Mouse (Mus musculus): Measurements from ENCODE around the gene Kpnb1.
A peak's percentile ranks its signal among the peaks of the same experiment; 100 is the strongest.

Gene Kpnb1

GRCm38 (mm10) chr11:97185704-97186614, 1.7 kb downstream of the Kpnb1 start:
- no peak for DNase-seq

- no peak for DNase-seq
These were observed 2.8 kb downstream of the Kpnb1 start for GRCm38 (mm10) chr11:97184875-97185274.

- DNase-seq = no peak
These were observed 5.2 kb downstream of the Kpnb1 start for GRCm38 (mm10) chr11:97182446-97182845.

DNA sequence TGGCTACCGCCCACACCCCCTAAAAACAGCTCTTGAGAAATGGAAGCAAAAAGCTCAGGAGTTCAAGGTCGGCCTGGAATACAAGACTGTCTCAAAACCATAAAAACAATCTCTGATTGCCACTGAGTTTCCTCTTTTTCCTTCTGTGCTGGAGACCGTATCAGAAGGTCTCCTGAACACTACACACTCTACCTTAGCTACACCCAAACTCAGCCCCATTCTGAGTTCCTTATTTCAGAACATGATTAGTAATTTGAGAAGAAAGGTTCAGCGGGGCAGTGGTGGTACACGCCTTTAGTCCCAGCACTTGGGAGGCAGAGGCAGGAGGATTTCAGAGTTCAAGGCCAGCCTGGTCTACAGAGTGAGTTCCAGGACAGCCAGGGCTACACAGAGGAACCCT, 6.6 kb downstream of the Kpnb1 start:
- no peak for DNase-seq

DNA sequence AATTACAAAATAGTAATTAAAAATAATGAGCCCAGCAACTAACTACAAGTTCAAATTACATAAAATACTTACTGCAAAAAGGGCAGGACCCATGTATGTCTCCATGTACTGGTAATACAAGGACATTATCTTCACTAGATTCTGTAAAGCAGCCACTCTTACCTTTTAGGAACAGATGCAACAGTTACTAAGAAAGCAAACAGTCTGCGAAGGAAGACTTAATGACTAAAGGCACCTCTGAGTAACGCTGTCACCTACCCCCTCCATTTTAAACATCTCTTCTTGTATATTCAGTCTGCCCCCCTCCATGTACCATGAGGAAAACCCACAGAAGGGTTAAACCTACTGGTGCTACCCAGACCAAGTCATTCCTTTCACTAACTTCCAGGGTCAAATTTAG, 9.5 kb downstream of the Kpnb1 start:
- DNase-seq = no peak

DNA sequence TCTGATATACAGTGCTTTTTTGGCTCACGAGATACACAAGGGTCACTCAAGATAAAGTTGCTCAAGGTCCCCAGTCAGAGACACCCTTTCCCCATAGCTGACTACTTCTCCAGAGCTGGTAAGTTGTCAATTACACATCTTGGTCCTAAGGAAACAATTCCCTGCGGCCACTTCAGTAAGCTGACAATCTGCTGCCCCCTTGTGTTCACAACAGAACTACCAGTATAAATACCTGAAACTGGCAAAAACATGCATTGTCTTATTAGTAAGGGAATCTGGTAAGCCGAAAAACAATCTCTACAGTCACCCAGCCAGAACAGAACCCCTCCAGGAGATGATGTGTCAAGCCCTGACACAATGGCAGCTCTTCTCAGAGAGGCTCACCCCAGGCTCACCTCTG, 10.8 kb downstream of the Kpnb1 start:
- DNase-seq = no peak

DNA sequence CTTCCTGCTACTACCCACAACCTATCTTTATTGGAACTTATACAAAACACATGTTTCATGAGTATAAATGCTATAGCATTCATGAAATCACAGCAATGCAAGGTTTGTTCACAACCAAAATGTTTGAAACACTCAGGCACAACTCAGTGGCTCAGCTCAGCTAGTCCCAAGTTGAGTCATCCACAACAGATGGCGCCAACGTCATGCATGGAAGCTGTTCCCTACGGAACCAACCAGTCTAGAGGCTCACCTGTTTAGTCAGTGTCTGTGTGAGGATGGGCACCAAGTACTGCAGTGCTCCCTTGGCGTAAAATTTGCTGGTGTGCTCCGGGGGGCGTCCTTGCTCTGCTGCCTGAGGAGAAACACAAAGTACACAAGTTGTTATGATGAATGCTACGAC, 12.2 kb downstream of the Kpnb1 start:
- peak; percentile 73 for DNase-seq

DNA sequence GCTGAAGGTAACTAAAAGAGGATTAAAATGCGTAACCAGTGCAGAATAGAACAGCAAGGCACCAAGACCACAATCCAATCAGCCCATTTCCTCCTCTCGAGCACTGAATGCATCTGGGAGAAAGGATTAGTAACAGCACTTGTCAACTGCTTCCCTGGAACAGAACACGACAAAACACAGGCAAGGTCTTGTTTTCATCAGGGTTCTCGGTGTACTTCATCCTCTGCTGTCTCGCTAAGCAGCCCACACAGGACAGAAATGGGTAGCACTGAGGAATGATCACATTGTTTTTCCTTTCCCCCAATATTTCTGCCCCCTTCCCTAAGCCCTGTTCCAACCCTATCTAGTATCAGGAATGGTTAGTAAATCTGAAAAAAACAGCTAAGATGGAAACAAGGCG, 27.3 kb downstream of the Kpnb1 start:
- no peak for DNase-seq

GRCm38 (mm10) chr11:97156999-97157398, 30.7 kb downstream of the Kpnb1 start:
- no peak for DNase-seq

- no peak for DNase-seq
These were observed 34.9 kb downstream of the Kpnb1 start for GRCm38 (mm10) chr11:97152662-97153287.

- DNase-seq = no peak
These were observed 35.7 kb downstream of the Kpnb1 start for GRCm38 (mm10) chr11:97152023-97152426.

DNA sequence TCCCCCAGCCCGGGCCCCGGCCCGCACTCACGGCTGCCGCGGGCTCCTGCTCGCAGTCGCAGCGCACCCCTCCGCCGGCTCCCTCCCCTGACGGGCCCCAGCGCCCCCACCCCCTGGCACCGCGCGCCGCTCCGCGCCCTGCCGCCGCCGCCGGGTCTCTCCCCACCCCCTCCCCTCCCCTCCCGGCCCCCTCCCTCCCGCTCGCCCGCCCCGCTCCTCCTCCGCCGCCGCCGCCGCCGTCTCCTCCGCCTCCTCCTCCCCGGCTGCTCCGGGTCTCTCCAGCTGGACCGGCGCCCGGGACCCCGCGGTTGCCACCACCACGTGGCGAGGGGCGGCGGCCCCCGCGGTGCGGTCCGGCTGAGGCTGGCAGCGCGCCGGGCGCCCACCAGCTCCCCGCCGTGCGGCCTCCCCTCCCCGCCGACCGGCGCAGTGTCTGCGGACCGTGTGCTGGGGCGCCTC, 36.3 kb downstream of the Kpnb1 start, which contains the start of gene Tbkbp1:
Tbkbp1 (minus strand) TSS at position 153 of the 459 bp plus-strand sequence.
- DNase-seq = peak; percentile 59

DNA sequence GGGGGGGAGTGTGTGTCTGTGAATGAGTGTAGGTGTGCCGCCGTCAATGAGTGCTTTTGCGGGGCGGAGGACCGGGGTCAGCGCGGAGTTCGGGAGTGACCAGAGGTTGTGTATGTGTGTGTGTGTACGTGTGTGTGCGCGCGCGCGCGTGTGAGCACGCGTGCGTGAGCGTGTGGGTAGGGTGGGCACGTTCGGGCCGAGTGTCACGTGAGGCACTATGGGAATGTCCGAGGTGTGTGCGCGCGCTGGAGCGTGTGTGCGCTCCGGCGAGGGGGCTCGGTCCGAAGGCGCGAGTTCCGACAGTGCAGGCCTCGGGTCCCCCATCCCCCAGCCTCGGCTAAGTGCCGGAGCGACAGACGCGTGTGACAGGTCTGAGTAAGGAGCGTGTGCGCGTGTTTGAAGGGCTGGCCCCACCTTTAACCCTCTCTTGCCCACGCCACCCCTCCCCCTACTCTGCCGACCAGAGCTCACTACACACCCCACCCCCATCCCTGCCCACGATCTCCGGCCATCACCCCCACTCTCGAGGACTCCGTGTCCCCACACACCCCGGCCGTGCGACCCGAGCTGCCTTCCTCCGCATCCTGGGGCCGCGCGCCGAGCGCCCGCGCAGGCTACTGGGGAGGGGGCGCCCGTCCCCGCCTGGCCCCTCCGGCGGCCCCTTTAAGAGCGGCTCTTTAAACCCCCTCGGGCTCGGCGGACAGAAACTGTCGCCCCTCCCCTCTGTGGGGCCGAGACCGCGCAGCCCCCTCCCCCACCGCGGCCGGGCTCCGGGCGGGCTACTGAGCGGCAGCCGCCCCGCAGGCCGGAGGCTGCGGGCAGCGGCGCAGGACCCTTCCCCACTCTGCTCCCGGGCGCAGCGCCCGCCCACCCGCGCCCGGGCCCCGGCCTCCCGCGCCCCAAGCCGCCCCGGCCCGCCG, 37.0 kb downstream of the Kpnb1 start:
- peak; percentile 72 for DNase-seq

DNA sequence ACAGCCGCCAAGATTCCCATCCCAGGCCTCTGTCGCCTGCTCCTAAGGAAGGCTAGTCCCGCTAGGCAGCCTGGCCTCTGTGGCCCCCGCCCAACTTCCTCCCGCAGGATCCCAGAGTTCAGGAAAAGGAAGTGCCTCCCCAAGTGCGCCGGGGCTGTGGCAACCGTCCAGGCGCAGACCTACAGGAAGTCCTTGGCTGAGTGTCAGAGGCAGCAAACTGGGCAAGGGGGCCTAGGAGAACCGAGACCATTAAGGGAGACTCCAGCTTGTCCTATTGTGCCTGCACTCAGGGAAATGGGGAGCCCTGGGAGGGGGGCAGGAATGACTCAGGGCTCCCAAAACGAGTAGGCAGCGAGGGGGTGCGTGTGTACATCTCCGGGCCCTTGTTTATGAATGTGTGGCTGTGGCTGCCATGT, 37.7 kb downstream of the Kpnb1 start:
- peak; percentile 52 for DNase-seq

DNA sequence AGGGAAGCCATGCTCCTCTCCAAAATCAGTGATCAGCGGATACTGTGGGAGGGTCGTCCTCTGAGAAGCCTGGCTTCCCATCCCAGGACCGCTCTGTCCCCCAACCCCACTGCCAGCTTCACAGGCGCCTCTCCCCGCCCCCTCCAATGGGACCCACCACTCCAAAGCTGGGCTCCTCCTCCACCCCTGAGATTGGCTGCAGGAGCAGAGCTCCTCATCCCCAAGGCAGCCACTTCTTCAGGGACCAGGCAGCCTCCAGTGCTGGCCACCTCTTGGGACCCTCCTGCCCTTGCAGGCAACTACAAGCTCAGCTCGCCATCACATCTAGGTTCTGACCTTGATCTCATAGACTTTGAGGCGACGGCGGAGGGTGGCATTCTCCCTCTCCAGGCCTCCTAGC, 38.7 kb downstream of the Kpnb1 start:
- DNase-seq = no peak

DNA sequence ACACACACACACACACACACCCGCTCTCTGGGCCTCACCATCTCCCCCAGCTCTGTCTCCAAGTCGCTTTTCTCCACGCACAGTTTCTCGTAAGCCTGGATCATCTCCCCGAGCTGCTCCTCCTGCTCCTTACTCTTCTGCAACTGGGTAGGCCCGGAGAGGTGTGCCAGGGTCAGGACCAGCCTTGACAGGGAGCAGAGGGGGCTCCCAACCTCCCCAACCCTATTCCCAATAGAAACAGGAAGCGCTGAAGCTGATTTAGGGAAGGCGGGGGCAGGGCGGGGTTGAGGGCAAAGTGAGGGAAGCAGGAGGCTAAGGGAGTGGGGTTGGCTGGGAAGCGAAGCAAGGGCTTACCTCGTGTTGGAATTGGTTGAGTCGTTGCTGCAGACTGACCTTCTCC, 39.1 kb downstream of the Kpnb1 start:
- no peak for DNase-seq

DNA sequence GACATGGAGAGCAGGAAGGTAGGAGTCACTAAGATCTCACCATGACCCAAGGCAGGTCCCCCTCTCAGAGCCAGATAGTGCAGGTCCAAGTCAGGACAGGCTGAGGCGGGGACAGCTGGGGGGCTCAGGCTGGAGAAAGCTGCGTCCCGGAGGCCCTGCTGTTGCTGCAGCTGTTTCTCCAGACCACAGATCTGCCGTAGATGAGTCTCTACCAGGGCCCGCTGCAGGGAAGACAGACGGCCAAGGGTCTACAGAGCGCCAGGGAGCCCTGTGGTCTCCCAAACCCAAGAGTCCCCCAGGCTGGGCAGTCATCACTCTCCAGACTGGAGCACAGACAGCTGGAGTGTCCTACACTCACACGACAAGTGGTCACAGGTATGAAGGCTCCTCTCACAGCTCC, 40.3 kb downstream of the Kpnb1 start:
- no peak for DNase-seq

- DNase-seq = peak; percentile 71
These were observed 41.0 kb downstream of the Kpnb1 start for GRCm38 (mm10) chr11:97146724-97147123.

- DNase-seq = no peak
These were observed 41.7 kb downstream of the Kpnb1 start for GRCm38 (mm10) chr11:97145951-97146350.

GRCm38 (mm10) chr11:97145320-97145719, 42.4 kb downstream of the Kpnb1 start:
- no peak for DNase-seq

DNA sequence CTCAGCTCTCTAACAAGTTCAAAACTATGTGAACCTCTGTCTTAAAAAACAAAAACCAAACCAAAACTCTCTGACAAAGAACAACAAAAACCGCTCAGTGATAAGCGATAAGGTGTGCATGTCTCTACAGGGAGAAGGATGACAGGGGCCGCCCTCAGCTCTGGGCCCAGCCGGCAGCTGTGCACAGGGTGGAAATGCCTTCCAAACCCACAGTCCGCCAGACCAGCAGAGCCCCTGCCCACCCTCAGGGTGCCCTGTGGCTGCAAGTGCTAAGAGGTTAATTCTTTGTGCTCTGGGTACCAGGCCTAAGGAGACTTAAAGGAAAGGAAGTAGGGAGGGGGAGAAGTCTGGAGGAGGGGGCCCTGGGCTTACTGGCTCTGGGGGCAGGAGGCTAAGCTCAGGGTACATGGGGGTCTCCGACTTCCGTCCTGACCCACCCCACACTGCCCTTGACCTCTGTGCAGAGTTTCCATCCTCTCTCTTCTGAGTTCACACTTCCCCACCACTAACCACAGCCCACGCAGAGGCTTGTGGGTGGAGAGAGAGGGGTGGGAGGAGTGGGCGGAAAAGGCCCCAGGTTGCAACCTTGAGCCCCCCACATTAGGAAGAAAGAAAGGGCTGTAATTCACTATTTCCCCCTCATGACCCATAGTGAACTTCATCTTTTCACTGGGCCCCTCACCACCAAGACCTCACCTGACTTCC, 44.3 kb downstream of the Kpnb1 start:
- DNase-seq = no peak

DNA sequence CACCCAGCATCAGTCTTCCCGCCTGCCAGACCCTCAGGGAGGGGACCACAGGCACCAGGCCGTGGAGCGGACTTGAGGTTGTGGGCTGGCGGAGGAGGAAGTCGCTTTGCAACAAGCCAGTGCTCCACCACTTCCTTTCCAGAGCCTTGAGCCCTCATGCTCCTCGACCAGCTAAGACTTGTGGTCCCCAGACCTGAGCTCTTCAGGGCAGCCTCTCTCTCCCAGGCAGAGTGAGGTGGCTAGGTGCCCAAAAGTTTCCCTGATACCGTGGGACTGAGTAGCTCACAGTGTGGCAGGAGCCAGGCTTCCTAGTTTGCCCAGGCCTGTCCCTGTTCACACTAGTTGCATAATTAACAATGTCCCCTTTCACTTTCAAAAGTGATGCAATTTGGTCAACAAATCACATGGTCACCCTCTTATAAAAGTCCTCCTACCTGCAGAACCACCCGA, 45.5 kb downstream of the Kpnb1 start:
- no peak for DNase-seq
